Mouse (Mus musculus): ENCODE data around the gene Prepl. TPM values are rescaled to one million over a fixed set of nuclear protein-coding genes. Genes with fewer than 3 reads are reported as not detected.

Gene Prepl
- polyA plus RNA-seq, 1 experiment from 2014 or later: 26.0 TPM

DNA sequence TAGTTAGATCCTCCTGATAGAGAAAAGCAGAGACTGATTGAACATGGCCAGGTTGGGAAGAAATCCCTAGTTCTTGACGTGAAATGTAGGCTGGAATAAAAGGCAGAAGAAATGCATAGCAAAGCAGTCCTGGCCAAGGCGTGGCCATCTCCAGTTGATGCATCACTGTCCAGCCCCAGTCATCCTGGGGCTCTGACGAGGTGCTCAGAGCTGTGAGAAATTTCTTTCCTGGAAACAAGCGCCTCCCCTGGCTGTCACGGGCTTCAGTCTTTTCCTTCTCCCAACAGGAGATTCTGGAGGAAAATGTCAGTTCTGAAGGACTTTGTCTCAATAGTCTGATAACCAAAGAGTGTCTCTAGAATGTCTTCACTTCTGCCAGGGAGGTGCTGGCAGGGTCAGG lies 59.4 kb downstream of the Prepl start:
- 53% methylated on average over 5 of the region's 5 CpGs for WGBS
- Histone ChIP-seq H3K4me3 (ENCODE audit: low read length) (no peak overlapping the region), H3K36me3 (ENCODE audit: control insufficient read depth, insufficient read depth, low read length) (no peaks in the 10 kb centered on the region), H3K27me3 (ENCODE audit: control insufficient read depth, insufficient read depth, low read depth, low read length) (no peaks in the 10 kb centered on the region), H3K9ac (ENCODE audit: low read length) (no peak overlapping the region), H3K27ac (ENCODE audit: low read length) (no peak overlapping the region), H3K9me3 (ENCODE audit: control insufficient read depth, low read length) (no peaks in the 10 kb centered on the region), H3K4me1 (replicated peaks; ENCODE audit: control insufficient read depth, insufficient read depth, low read length) (no peaks in the 10 kb centered on the region; the same call in 1 of the 2 replicates), H3K4me2 (ENCODE audit: low read depth, low read length) (no peak overlapping the region)
- ATAC-seq (ENCODE audit: low read depth): no peak

DNA sequence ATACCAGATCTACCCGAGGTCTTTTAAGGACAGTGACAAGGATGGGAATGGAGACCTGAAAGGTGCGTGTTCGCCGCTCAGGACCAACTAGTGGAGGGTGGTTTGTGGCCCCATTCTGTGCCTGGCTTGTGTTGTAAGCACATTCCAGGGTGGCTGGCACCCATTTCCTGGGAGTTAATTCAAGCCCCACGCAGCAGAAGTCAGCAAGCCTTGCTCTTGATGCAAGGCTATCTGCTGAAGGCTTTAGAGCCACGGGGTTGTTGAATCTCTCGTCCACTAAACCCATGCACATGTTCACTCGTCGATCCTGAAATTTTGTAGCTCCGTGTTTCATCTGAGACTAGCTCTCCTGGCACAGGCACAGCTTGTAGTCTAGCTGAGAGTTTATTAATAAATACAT lies 61.2 kb downstream of the Prepl start:
- H3K36me3 ChIP-seq (ENCODE audit: control insufficient read depth, insufficient read depth, low read length): no peaks in the 10 kb centered on the region
- ATAC-seq (ENCODE audit: low read depth): no peak
- 88% methylated on average over 10 of the region's 10 CpGs for WGBS
- no peaks in the 10 kb centered on the region for H3K27me3 ChIP-seq (ENCODE audit: control insufficient read depth, insufficient read depth, low read depth, low read length)
- no peak overlapping the region for H3K4me3 ChIP-seq (ENCODE audit: low read length)
- H3K4me1 ChIP-seq (replicated peaks; ENCODE audit: control insufficient read depth, insufficient read depth, low read length): no peaks in the 10 kb centered on the region; the same call in 1 of the 2 replicates
- H3K9ac ChIP-seq (ENCODE audit: low read length): no peak overlapping the region
- no peak overlapping the region for H3K27ac ChIP-seq (ENCODE audit: low read length)
- H3K9me3 ChIP-seq (ENCODE audit: control insufficient read depth, low read length): no peaks in the 10 kb centered on the region
- H3K4me2 ChIP-seq (ENCODE audit: low read depth, low read length): no peak overlapping the region

DNA sequence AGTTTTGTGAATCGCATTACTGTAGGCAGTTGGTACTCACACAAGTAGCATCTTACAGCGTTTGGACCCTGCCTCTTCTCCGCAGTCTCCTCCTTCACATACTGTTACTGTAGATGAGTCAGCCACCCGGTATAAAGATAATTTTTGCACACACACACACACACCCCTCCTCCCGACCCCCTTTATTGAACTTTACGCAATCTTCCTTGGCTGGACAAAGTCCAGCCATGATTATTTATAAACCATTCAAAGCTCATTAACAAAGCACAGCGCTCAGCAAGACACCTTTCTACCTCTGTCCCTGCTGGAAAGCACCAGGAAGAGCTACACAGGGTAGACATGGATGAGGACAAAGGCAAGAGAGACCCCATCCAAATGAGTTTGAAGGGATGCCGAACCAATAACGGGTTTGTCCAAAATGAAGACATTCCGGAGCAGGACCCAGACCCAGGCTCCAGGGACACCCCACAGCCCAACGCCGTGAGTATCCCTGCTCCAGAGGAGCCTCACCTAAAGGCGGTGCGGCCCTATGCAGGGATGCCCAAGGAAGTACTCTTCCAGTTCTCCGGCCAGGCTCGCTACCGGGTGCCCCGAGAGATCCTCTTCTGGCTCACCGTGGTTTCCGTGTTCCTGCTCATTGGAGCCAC lies 61.8 kb downstream of the Prepl start, which contains the start of gene Slc3a1:
Gene Slc3a1, plus strand, starts transcription at position 284 of the 647 bp plus-strand sequence.
- no peak for ATAC-seq (ENCODE audit: low read depth)
- WGBS: 85% methylated on average over 20 of the region's 20 CpGs
- H3K4me2 ChIP-seq (ENCODE audit: low read depth, low read length): no peak within 1 kb of the TSS
- H3K9me3 ChIP-seq (ENCODE audit: control insufficient read depth, low read length): no peaks in the 10 kb centered on the region
- H3K36me3 ChIP-seq (ENCODE audit: control insufficient read depth, insufficient read depth, low read length): no peaks in the 10 kb centered on the region
- no peak within 1 kb of the TSS for H3K27ac ChIP-seq (ENCODE audit: low read length)
- no peaks in the 10 kb centered on the region for H3K27me3 ChIP-seq (ENCODE audit: control insufficient read depth, insufficient read depth, low read depth, low read length)
- H3K4me1 ChIP-seq (replicated peaks; ENCODE audit: control insufficient read depth, insufficient read depth, low read length): no peaks in the 10 kb centered on the region; the same call in 1 of the 2 replicates
- no peak within 1 kb of the TSS for H3K9ac ChIP-seq (ENCODE audit: low read length)
- no peak within 1 kb of the TSS for H3K4me3 ChIP-seq (ENCODE audit: low read length)

DNA sequence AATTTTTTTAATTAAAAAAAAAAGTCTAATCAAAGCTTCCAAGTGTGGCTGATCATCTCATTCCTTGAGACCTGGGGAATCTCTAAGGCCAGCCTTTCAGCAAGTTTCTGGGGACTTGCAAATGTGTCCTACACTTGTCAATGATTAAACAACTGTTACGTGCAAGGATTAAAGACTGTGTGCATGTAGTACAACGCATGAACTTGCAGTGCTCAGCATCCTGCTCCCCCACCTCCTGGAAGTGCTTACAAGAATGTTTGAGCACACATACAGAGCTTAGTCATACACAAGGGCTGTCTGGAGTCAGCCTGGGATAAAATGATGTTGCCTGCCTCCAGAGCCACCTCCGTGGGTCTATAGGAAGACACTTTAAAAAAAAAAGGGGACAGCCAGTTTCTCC lies 62.8 kb downstream of the Prepl start:
- 43% methylated on average over 3 of the region's 3 CpGs for WGBS
- ATAC-seq (ENCODE audit: low read depth): 0 out of 2 replicates have a peak, but pooled peaks have one; percentile 55
- Histone ChIP-seq H3K9ac (ENCODE audit: low read length) (no peak overlapping the region), H3K4me3 (ENCODE audit: low read length) (no peak overlapping the region), H3K27me3 (ENCODE audit: control insufficient read depth, insufficient read depth, low read depth, low read length) (no peaks in the 10 kb centered on the region), H3K36me3 (ENCODE audit: control insufficient read depth, insufficient read depth, low read length) (no peaks in the 10 kb centered on the region), H3K4me2 (ENCODE audit: low read depth, low read length) (no peak overlapping the region), H3K9me3 (ENCODE audit: control insufficient read depth, low read length) (no peaks in the 10 kb centered on the region), H3K27ac (ENCODE audit: low read length) (no peak overlapping the region), H3K4me1 (replicated peaks; ENCODE audit: control insufficient read depth, insufficient read depth, low read length) (no peaks in the 10 kb centered on the region; the same call in 1 of the 2 replicates)

DNA sequence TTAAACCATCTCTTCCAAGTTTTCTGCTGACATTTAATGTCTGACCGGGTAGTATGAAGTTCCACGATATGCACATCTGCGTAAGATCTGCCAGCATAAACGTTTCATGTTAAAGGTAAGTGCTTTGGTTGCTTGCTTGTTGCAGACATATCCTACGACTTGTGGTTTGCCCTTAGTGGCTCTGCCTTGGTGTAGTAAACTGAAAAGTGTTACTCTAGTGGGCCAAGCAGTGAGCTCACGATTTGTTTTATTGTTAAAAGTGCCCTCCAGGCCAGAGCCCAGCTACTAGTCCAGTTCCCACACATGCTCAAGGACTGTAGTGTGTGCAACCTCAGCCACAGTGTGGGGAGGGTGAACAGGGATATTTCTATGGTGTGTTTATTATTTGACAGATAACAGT lies 63.6 kb downstream of the Prepl start:
- Histone ChIP-seq H3K36me3 (ENCODE audit: control insufficient read depth, insufficient read depth, low read length) (no peaks in the 10 kb centered on the region), H3K27ac (ENCODE audit: low read length) (no peak overlapping the region), H3K9me3 (ENCODE audit: control insufficient read depth, low read length) (no peaks in the 10 kb centered on the region), H3K4me2 (ENCODE audit: low read depth, low read length) (no peak overlapping the region), H3K4me3 (ENCODE audit: low read length) (no peak overlapping the region), H3K9ac (ENCODE audit: low read length) (no peak overlapping the region), H3K27me3 (ENCODE audit: control insufficient read depth, insufficient read depth, low read depth, low read length) (no peaks in the 10 kb centered on the region), H3K4me1 (replicated peaks; ENCODE audit: control insufficient read depth, insufficient read depth, low read length) (no peaks in the 10 kb centered on the region; the same call in 1 of the 2 replicates)
- WGBS: 76% methylated on average over 6 of the region's 6 CpGs
- ATAC-seq (ENCODE audit: low read depth): no peak

DNA sequence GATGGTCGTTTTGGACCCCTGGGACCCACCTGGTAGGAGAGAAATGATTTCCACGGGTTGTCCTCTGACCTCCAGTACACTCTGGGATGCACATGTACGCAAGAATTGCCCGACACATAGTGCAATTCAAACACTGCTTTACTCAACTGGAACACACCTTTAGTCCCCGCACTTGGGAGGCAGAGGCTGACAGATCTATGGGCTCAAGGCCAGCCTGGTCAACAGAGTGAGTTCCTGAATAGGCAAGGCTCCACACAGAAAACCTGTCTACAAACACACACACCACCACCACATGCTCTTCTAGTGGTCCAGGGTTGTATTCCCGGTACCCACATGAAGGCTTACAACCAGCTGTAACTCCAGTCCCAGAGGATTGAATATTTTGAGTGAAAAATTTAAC lies 64.9 kb downstream of the Prepl start:
- H3K9me3 ChIP-seq (ENCODE audit: control insufficient read depth, low read length): no peaks in the 10 kb centered on the region
- H3K9ac ChIP-seq (ENCODE audit: low read length): no peak overlapping the region
- H3K36me3 ChIP-seq (ENCODE audit: control insufficient read depth, insufficient read depth, low read length): no peaks in the 10 kb centered on the region
- no peaks in the 10 kb centered on the region; the same call in 1 of the 2 replicates for H3K4me1 ChIP-seq (replicated peaks; ENCODE audit: control insufficient read depth, insufficient read depth, low read length)
- WGBS: 87% methylated on average over 6 of the region's 6 CpGs
- H3K4me2 ChIP-seq (ENCODE audit: low read depth, low read length): no peak overlapping the region
- no peak overlapping the region for H3K4me3 ChIP-seq (ENCODE audit: low read length)
- ATAC-seq (ENCODE audit: low read depth): no peak
- no peak overlapping the region for H3K27ac ChIP-seq (ENCODE audit: low read length)
- H3K27me3 ChIP-seq (ENCODE audit: control insufficient read depth, insufficient read depth, low read depth, low read length): no peaks in the 10 kb centered on the region

DNA sequence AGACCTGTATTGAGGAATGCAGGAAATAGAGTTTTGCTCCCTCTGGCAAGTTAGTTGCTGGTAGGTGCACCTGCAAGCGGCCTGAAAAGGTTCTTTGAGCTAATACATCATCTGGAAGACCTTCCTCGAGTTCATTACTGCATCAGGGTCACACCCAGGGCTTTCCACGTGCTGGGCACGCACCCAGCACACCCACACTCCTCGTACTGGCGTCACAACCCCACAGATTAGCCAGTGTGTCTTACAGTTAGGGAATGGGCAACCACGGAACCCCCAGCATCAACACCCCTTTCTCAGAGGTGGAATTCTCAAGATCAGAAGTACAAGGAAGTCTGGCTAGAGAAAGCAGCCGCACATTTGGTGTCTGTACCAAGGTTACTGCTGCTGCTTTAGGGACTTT lies 65.8 kb downstream of the Prepl start:
- no peak overlapping the region for H3K4me2 ChIP-seq (ENCODE audit: low read depth, low read length)
- H3K27ac ChIP-seq (ENCODE audit: low read length): no peak overlapping the region
- 82% methylated on average over 8 of the region's 8 CpGs for whole genome bisulfite sequencing

DNA sequence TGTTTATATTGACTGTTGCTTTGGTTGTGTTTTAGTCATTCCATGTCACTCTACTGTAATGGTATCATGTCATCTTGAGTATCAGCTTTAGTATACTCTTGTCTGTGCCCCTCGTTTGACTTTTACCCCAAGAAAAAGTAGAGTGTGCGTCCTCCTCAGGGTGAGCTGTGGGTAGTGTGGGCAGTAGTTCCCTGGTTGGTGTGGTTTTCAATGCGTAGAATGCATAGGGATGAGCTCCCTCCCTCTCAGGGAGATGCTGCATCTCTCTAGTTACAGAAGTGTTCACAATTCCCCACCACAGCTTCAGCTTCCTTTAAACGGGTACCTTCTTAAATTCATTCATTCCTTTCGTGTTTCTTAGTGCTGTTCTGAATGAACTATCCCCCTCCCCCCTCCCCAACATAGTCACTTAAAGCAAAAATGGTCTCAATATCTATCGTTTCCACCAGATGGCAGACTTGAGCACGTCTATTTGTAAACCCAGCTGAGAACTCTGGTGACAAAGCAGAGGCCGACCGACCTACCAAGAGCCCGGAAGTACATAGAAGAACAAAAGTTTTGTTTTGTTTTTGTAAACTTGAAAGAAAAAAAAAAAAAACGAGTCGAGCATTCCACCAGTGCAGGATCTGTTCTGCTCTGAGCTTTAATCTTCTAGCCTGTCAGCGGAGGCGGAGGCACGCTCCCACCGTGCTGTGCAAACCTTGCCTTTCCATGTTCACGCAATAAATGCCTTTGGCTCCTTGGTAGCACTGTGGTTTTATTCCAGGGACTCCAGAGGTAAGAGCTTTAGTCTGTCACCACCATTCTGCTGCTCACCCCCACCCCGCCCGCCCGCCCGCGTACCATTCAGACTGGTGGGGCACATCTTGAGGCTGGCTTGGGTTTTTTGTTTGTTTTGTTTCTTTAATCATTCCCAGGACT lies 66.5 kb downstream of the Prepl start:
- Histone ChIP-seq H3K36me3 (ENCODE audit: control insufficient read depth, insufficient read depth, low read length) (no peaks in the 10 kb centered on the region), H3K27me3 (ENCODE audit: control insufficient read depth, insufficient read depth, low read depth, low read length) (no peaks in the 10 kb centered on the region), H3K9ac (ENCODE audit: low read length) (no peak overlapping the region), H3K27ac (ENCODE audit: low read length) (no peak overlapping the region), H3K9me3 (ENCODE audit: control insufficient read depth, low read length) (no peaks in the 10 kb centered on the region), H3K4me1 (replicated peaks; ENCODE audit: control insufficient read depth, insufficient read depth, low read length) (no peaks in the 10 kb centered on the region; the same call in 1 of the 2 replicates), H3K4me2 (ENCODE audit: low read depth, low read length) (peak overlapping the region; percentile 21; the same call in 1 of the 2 replicates), H3K4me3 (ENCODE audit: low read length) (no peak overlapping the region)
- ATAC-seq (ENCODE audit: low read depth): peak; percentile 53
- 50% methylated on average over 22 of the region's 22 CpGs for WGBS

More for the DNA sequence above, 65.8 kb downstream of the Prepl start:
- Histone ChIP-seq H3K36me3 (ENCODE audit: control insufficient read depth, insufficient read depth, low read length) (no peaks in the 10 kb centered on the region), H3K27me3 (ENCODE audit: control insufficient read depth, insufficient read depth, low read depth, low read length) (no peaks in the 10 kb centered on the region), H3K9me3 (ENCODE audit: control insufficient read depth, low read length) (no peaks in the 10 kb centered on the region), H3K9ac (ENCODE audit: low read length) (no peak overlapping the region), H3K4me3 (ENCODE audit: low read length) (no peak overlapping the region), H3K4me1 (replicated peaks; ENCODE audit: control insufficient read depth, insufficient read depth, low read length) (no peaks in the 10 kb centered on the region; the same call in 1 of the 2 replicates)
- ATAC-seq (ENCODE audit: low read depth): 0 out of 2 replicates have a peak, but pooled peaks have one; percentile 16

DNA sequence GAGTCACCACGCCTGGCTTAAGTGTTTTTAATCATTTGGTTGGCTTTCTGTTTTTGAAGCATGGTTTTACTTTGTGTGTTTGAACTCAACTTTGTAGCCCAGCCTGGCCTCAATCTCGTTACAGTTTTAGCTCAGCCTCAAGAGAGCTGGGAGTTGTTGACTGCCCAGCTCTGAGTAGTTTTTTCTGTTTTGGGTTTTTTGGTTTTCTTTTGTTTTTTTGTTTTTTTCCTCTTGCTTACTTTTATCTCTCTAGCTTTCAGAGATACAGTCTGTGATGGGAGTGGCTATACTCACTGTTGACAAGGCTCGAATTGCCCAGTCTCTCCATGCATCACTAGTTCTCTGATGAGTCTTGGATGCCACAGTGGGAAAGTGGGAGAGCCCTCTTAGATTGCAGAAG lies 69.7 kb downstream of the Prepl start:
- H3K9ac ChIP-seq (ENCODE audit: low read length): no peak overlapping the region
- H3K27me3 ChIP-seq (ENCODE audit: control insufficient read depth, insufficient read depth, low read depth, low read length): no peaks in the 10 kb centered on the region
- no peaks in the 10 kb centered on the region for H3K36me3 ChIP-seq (ENCODE audit: control insufficient read depth, insufficient read depth, low read length)
- WGBS: 80% methylated on average over 3 of the region's 3 CpGs
- no peaks in the 10 kb centered on the region; the same call in 1 of the 2 replicates for H3K4me1 ChIP-seq (replicated peaks; ENCODE audit: control insufficient read depth, insufficient read depth, low read length)
- H3K4me3 ChIP-seq (ENCODE audit: low read length): no peak overlapping the region
- H3K9me3 ChIP-seq (ENCODE audit: control insufficient read depth, low read length): no peaks in the 10 kb centered on the region
- H3K4me2 ChIP-seq (ENCODE audit: low read depth, low read length): no peak overlapping the region
- no peak for ATAC-seq (ENCODE audit: low read depth)
- no peak overlapping the region for H3K27ac ChIP-seq (ENCODE audit: low read length)

Measured in lung, embryonic 16.5 days (tissue).